Mouse (Mus musculus) forebrain, embryonic 10.5 days (tissue): ENCODE data around the gene Syt14. TPM values are rescaled to one million over a fixed set of nuclear protein-coding genes. Genes with fewer than 3 reads are reported as not detected.

Experiments used
- DNase-seq: peaks from one replicate; pipeline ENCODE4 v3.0.0-alpha.2; 2017; ENCODE audit warnings: low spot score; ENCODE audit errors: extremely low spot score
- H3K27ac ChIP-seq: fragments of 300-500 bp; sonication (generic); 2 replicates; pipeline ENCODE4 v1.5.1; 2016; ENCODE audit warnings: mild to moderate bottlenecking
- H3K27me3 ChIP-seq: fragments of 300-500 bp; sonication (generic); 2 replicates; pipeline ENCODE4 v1.6.1; 2016; ENCODE audit warnings: mild to moderate bottlenecking; ENCODE audit not compliant: poor library complexity, severe bottlenecking
- H3K36me3 ChIP-seq: fragments of 300-500 bp; sonication (generic); replicated peaks from 2 replicates; pipeline ENCODE4 v1.6.1; 2016; ENCODE audit warnings: mild to moderate bottlenecking, moderate library complexity
- H3K4me1 ChIP-seq: fragments of 300-500 bp; sonication (generic); 2 replicates; pipeline ENCODE4 v1.6.1; 2016
- H3K4me3 ChIP-seq: fragments of 300-500 bp; sonication (generic); 2 replicates; pipeline ENCODE4 v1.5.1; 2016; ENCODE audit warnings: mild to moderate bottlenecking, moderate library complexity
- H3K9me3 ChIP-seq: fragments of 300-500 bp; sonication (generic); 2 replicates; pipeline ENCODE4 v1.6.1; 2016; ENCODE audit warnings: mild to moderate bottlenecking, moderate library complexity
- WGBS: fragments of 180-500 bp; shearing (Covaris S2); methylation state at CpG from one replicate; pipeline ENCODE4 v1.1.7; 2016; 5-methylcytosine and 5-hydroxymethylcytosine counted together
- polyA plus RNA-seq: library from polyadenylated mRNA; unstranded; fragments of >200 nt; fragmentation: Nextera tagmentation; extraction: Ambion mirVana; gene quantifications from 2 replicates; pipeline ENCODE4 v1.2.1, GENCODE M21; 2016

The Syt14 gene
- polyA plus RNA-seq = 4.4 and 4.5 TPM in 2 replicates

GRCm38 (mm10) chr1:193035371-193036238 lies at the start of gene Syt14:
Syt14 (minus strand) TSS chr1:193035775.
- Histone ChIP-seq H3K9me3 (no peaks in the 10 kb centered on the region), H3K27ac (peak within 1 kb of the TSS; percentile 90), H3K36me3 (no peaks in the 10 kb centered on the region), H3K4me3 (peak within 1 kb of the TSS; percentile 86), H3K27me3 (no peaks in the 10 kb centered on the region), H3K4me1 (peaks cover 25% of the 10 kb centered on the region)
- WGBS = under 1% methylated on average over 61 of the region's 67 CpGs
- peak; percentile 93 for DNase-seq

- no peaks in the 10 kb centered on the region for H3K9me3 ChIP-seq
- no peak for DNase-seq
- no peak overlapping the region for H3K4me3 ChIP-seq
- no peaks in the 10 kb centered on the region for H3K36me3 ChIP-seq
- no peaks in the 10 kb centered on the region for H3K27me3 ChIP-seq
- H3K27ac ChIP-seq = no peak overlapping the region
- H3K4me1 ChIP-seq = peaks cover 22% of the 10 kb centered on the region
- WGBS = 84% methylated on average over 1 of the region's 1 CpGs
Observed at GRCm38 (mm10) chr1:193084016-193084415, 48.4 kb upstream of the Syt14 start.

GRCm38 (mm10) chr1:193083051-193083450 lies 47.5 kb upstream of the Syt14 start:
- no peaks in the 10 kb centered on the region for H3K9me3 ChIP-seq
- 0 out of 2 replicates have a peak overlapping the region, but pooled peaks have one; percentile 48 for H3K27ac ChIP-seq
- H3K27me3 ChIP-seq = no peaks in the 10 kb centered on the region
- peaks cover 22% of the 10 kb centered on the region for H3K4me1 ChIP-seq
- no peaks in the 10 kb centered on the region for H3K36me3 ChIP-seq
- H3K4me3 ChIP-seq = no peak overlapping the region
- DNase-seq = no peak
- 81% methylated on average over 7 of the region's 7 CpGs for WGBS

- Histone ChIP-seq H3K9me3 (no peaks in the 10 kb centered on the region), H3K27ac (peak overlapping the region; percentile 70), H3K4me1 (peaks cover 22% of the 10 kb centered on the region), H3K36me3 (no peaks in the 10 kb centered on the region), H3K4me3 (no peak overlapping the region), H3K27me3 (no peaks in the 10 kb centered on the region)
- no peak for DNase-seq
- 42% methylated on average over 10 of the region's 10 CpGs for WGBS
Observed at GRCm38 (mm10) chr1:193082311-193082921, 46.8 kb upstream of the Syt14 start.

- Histone ChIP-seq H3K4me3 (no peak overlapping the region), H3K36me3 (no peaks in the 10 kb centered on the region), H3K4me1 (no peaks in the 10 kb centered on the region), H3K9me3 (no peaks in the 10 kb centered on the region), H3K27ac (no peak overlapping the region), H3K27me3 (no peaks in the 10 kb centered on the region)
- 91% methylated on average over 3 of the region's 3 CpGs for WGBS
- no peak for DNase-seq
Observed at GRCm38 (mm10) chr1:193062618-193063017, 27.0 kb upstream of the Syt14 start.

- WGBS = 94% methylated on average over 2 of the region's 2 CpGs
- no peak overlapping the region for H3K27ac ChIP-seq
- no peaks in the 10 kb centered on the region for H3K27me3 ChIP-seq
- no peaks in the 10 kb centered on the region for H3K4me1 ChIP-seq
- H3K4me3 ChIP-seq = no peak overlapping the region
- H3K9me3 ChIP-seq = no peaks in the 10 kb centered on the region
- H3K36me3 ChIP-seq = no peaks in the 10 kb centered on the region
- no peak for DNase-seq
Observed at GRCm38 (mm10) chr1:193060167-193060566, 24.6 kb upstream of the Syt14 start.

GRCm38 (mm10) chr1:193059596-193059995 lies 24.0 kb upstream of the Syt14 start:
- Histone ChIP-seq H3K27me3 (no peaks in the 10 kb centered on the region), H3K4me1 (no peaks in the 10 kb centered on the region), H3K27ac (no peak overlapping the region), H3K36me3 (no peaks in the 10 kb centered on the region), H3K9me3 (no peaks in the 10 kb centered on the region), H3K4me3 (no peak overlapping the region)
- no peak for DNase-seq
- WGBS = 78% methylated on average over 5 of the region's 5 CpGs

- Histone ChIP-seq H3K36me3 (no peaks in the 10 kb centered on the region), H3K9me3 (no peaks in the 10 kb centered on the region), H3K27me3 (no peaks in the 10 kb centered on the region), H3K4me3 (no peak overlapping the region), H3K4me1 (peaks cover 4% of the 10 kb centered on the region; the same call in 1 of the 2 replicates), H3K27ac (no peak overlapping the region)
- 79% methylated on average over 5 of the region's 5 CpGs for WGBS
- no peak for DNase-seq
Observed at GRCm38 (mm10) chr1:193054401-193054800, 18.8 kb upstream of the Syt14 start.

- DNase-seq = no peak
- Histone ChIP-seq H3K4me3 (no peak overlapping the region), H3K9me3 (no peaks in the 10 kb centered on the region), H3K4me1 (peaks cover 4% of the 10 kb centered on the region; the same call in 1 of the 2 replicates), H3K27me3 (no peaks in the 10 kb centered on the region), H3K27ac (no peak overlapping the region), H3K36me3 (no peaks in the 10 kb centered on the region)
- 85% methylated on average over 5 of the region's 5 CpGs for WGBS
Observed at GRCm38 (mm10) chr1:193053065-193053464, 17.5 kb upstream of the Syt14 start.

GRCm38 (mm10) chr1:193047616-193048015 lies 12.0 kb upstream of the Syt14 start:
- Histone ChIP-seq H3K9me3 (no peaks in the 10 kb centered on the region), H3K36me3 (no peaks in the 10 kb centered on the region), H3K27ac (no peak overlapping the region), H3K4me3 (no peak overlapping the region), H3K27me3 (no peaks in the 10 kb centered on the region), H3K4me1 (peaks cover 5% of the 10 kb centered on the region; the same call in 1 of the 2 replicates)
- WGBS = 91% methylated on average over 4 of the region's 4 CpGs
- no peak for DNase-seq

GRCm38 (mm10) chr1:193042760-193043295 lies 7.3 kb upstream of the Syt14 start:
- H3K27ac ChIP-seq = no peak overlapping the region
- H3K27me3 ChIP-seq = no peaks in the 10 kb centered on the region
- H3K4me3 ChIP-seq = no peak overlapping the region
- no peaks in the 10 kb centered on the region for H3K9me3 ChIP-seq
- DNase-seq = no peak
- H3K36me3 ChIP-seq = no peaks in the 10 kb centered on the region
- WGBS = 69% methylated on average over 3 of the region's 3 CpGs
- H3K4me1 ChIP-seq = peaks cover 5% of the 10 kb centered on the region; the same call in 1 of the 2 replicates

- peak; percentile 24 for DNase-seq
- Histone ChIP-seq H3K27ac (peak overlapping the region; percentile 90), H3K4me3 (peak overlapping the region; percentile 86), H3K4me1 (peaks cover 25% of the 10 kb centered on the region), H3K36me3 (no peaks in the 10 kb centered on the region), H3K9me3 (no peaks in the 10 kb centered on the region), H3K27me3 (no peaks in the 10 kb centered on the region)
- WGBS = under 1% methylated on average over 19 of the region's 19 CpGs
Observed at GRCm38 (mm10) chr1:193034951-193035370, 614 bp downstream of the Syt14 start.

GRCm38 (mm10) chr1:193024311-193024710 lies 11.3 kb downstream of the Syt14 start:
- DNase-seq = no peak

More at GRCm38 (mm10) chr1:193024311-193024710, 11.3 kb downstream of the Syt14 start:
- no peaks in the 10 kb centered on the region for H3K36me3 ChIP-seq
- H3K9me3 ChIP-seq = no peaks in the 10 kb centered on the region
- no peaks in the 10 kb centered on the region for H3K27me3 ChIP-seq
- no peak overlapping the region for H3K27ac ChIP-seq
- WGBS = 92% methylated on average over 1 of the region's 1 CpGs
- H3K4me3 ChIP-seq = no peak overlapping the region
- H3K4me1 ChIP-seq = no peaks in the 10 kb centered on the region
